Mouse (Mus musculus) brain, embryonic 14.5 days (tissue): Measurements from ENCODE around the gene Gckr.

Experiments
- CTCF ChIP-seq: fragments of 200-500 bp; IDR thresholded peaks from 2 replicates; pipeline ENCODE4 v1.5.1; 2012; ENCODE audit warnings: inconsistent platforms, mild to moderate bottlenecking, moderate library complexity, borderline replicate concordance; ENCODE audit not compliant: insufficient read depth, insufficient read length; ENCODE audit errors: extremely low read depth
- POLR2A ChIP-seq: fragments of 200-500 bp; IDR thresholded peaks from 2 replicates; pipeline ENCODE4 v1.6.1; 2012; ENCODE audit warnings: mild to moderate bottlenecking, inconsistent platforms, borderline replicate concordance; ENCODE audit not compliant: poor library complexity, insufficient read depth, insufficient read length, severe bottlenecking; ENCODE audit errors: extremely low read depth

DNA sequence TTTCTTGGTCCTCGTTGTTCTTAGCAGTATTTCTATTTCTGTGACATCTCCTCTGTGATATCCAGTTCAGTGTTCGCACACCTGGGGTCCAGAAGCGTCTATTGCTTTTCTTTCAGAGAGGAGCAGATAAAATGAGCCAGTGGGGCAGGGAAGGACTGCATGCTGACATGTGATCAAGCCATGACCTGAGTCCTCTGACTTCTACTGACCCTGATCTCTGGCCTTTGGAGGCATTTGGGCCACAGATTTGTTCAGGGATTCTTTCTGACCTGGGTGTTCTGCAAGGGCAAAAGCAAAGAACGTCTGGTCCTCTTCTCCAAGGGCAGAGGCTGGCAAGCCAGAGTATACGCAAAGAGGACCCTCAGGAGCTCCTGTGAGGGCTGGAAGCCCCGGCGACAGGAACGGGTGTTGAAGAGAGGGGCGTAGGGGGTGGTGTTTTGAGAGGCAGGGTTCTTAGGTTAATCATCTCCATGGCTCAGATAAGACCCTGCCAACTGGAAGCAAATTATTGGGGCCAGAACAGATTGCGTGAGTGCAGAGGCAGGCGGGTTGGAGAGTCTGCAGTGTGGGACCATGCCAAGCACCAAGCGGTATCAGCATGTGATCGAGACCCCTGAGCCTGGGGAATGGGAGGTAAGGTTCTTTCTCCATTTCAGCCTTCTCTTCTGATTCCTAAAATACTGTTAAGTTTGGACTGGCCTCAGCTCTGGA is at the start of gene Gckr:
- TF ChIP-seq POLR2A (no peak), CTCF (no peak)
